Mouse (Mus musculus): ENCODE results near the gene Ptpra.
"Not testable (repeated sequence)": the region's sequence is repeated elsewhere in the genome, so short reads cannot be mapped to it uniquely, and the experiment has no call there.

Gene Ptpra

DNA sequence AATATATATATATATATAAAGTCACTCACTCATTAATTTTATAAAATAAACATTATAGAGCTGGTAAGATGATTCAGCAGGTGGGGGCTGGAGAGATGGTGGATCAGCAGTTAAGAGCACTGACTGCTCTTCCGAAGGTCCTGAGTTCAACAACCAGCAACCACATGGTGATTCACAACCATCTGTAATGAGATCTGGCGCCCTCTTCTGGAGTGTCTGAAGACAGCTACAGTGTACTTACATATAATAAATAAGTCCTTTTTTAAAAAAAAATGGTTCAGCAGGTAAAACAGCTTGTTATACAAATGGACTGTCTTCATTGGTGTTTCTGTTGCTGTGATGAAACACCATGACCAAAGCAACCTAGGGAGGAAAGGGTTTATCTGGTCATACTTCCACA is 107.9 kb downstream of the Ptpra start:
- no peak for DNase-seq (ENCODE audit: low spot score)

- DNase-seq (ENCODE audit: low spot score), result peak; percentile 93
Observed at GRCm38 (mm10) chr2:130563212-130564055, 113.4 kb downstream of the Ptpra start, which contains the start of gene Mrps26. Mrps26 (plus strand) TSS chr2:130563742.

DNA sequence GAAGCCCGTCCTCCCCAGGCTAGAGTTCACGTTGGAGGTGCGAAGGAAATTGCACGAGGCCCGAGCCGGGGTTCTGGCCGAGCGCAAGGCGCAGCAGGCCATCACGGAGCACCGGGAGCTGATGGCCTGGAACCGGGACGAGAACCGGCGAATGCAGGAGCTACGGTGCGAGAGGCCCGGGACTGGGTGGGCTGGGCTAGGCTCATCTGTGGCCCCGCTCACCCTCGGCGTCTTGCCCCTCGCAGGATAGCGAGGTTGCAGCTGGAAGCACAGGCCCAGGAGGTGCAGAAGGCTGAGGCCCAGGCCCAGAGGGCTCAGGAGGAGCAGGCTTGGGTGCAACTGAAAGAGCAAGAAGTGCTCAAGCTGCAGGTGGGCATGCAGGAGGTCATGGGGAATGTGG is 114.0 kb downstream of the Ptpra start:
- DNase-seq (ENCODE audit: low spot score), result no peak

GRCm38 (mm10) chr2:130564983-130565382 is 114.9 kb downstream of the Ptpra start:
- no peak for DNase-seq (ENCODE audit: low spot score)

DNA sequence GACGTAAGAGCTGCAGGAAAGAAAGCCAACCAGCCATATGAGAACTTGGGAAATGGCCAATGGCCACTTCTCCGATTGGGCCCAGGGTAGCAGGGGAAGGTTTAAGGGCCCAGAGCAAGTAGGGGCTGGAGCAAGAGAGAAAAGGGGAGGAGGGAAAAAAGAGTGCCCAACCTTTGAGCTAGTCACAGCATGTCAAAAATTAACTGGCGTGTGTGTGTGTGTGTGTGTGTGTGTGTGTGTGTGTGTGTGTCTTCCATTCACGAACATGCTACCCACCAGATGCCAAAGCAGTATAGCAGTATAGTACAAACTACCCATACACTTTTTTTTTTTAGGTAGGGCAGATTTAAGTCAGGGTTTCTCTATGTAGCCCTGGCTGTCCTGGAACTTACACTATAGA is 118.8 kb downstream of the Ptpra start:
- no peak for DNase-seq (ENCODE audit: low spot score)

- no peak for DNase-seq (ENCODE audit: low spot score)
Observed at GRCm38 (mm10) chr2:130569926-130570325, 119.8 kb downstream of the Ptpra start.

DNA sequence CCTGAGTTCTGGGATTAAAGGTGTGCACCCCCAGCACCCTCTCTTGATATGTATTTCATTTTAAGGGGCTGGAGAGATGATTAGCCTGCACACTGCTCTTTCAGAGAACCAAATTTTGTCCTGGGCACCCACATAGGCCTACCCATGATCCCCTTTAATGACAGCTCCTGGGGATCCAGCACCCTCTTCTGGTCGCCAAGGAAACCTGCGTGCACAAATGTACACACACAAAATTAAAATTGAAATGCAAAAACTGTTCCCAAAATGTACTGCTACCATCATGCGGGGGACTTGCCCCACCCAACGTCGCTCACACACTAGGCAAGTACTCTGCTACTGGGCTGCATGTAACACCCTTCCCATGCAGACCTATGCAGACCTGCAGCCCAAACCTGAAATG is 124.9 kb downstream of the Ptpra start:
- no peak for DNase-seq (ENCODE audit: low spot score)

DNA sequence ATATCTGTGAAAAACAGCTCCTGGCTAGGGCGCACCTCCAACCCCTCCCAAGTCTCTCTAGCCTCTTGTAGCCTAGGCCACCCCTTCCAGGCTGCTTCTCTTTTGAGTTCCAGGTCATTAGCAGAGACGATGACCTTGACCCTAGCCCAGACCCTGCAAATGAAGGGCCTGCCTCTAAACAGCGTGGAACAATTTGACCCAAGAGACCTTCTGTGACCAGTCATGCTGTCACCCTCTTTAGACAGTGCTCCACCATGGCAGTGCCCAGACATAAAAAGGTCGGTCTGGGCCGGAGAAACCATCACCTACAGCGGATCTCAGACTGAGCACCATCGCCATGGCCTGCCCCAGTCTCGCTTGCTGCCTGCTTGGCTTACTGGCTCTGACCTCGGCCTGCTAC is 125.8 kb downstream of the Ptpra start, which contains the start of gene Oxt:
Gene Oxt (plus strand): TSS at position 301 of the 400 bp plus-strand sequence.
- DNase-seq (ENCODE audit: low spot score), result no peak

DNA sequence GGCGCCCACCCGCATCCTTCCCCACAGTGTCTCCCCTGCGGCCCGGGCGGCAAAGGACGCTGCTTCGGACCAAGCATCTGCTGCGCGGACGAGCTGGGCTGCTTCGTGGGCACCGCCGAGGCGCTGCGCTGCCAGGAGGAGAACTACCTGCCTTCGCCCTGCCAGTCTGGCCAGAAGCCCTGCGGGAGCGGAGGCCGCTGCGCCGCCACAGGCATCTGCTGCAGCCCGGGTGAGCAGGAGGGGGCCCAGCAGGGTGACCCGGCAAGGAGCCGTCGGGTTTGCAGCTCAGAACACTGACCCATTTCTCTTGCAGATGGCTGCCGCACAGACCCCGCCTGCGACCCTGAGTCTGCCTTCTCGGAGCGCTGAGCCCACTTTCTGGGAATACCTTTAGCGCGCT is 126.5 kb downstream of the Ptpra start:
- not testable (repeated sequence) for DNase-seq (ENCODE audit: low spot score)

DNA sequence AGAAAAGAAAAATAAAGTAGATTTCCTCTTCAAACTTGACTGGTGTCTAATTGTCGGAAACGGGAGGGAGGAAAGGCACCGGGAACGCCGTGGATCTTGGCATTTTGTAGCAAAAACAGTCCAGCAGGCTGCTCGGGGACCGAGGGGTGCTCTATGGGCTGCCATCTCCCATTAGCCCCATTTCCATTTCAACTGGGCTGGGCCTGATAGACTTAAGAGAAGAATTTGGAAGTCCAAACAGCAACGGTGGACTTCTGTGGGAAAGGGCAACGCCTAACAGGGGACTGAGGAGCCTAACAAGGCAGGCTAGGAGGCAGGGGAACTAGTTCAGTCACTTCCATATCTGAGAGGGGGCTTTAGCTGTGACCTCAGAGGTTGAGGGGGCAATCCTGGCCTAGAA is 126.9 kb downstream of the Ptpra start:
- no peak for DNase-seq (ENCODE audit: low spot score)

DNA sequence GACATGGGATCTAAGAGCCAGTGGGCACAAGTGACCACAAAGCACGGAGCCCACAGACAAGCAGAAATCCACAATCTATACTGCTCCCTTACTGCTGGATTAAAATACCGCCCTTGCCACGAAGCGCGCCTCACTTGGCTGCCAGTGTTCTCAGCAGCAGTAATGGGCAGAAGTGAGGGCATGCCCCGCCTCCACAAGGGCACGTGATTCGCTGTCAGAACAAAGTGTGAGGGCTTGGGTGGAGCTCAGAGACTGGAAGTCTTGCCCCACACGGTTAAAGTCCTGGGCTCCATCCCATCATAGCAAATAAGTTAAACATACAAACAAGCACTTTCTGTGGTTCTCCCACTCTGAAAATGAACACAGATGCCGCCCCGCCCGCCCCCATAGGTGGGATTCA is 127.6 kb downstream of the Ptpra start:
- DNase-seq (ENCODE audit: low spot score), result no peak

GRCm38 (mm10) chr2:130578148-130578547 is 128.1 kb downstream of the Ptpra start:
- no peak for DNase-seq (ENCODE audit: low spot score)

- no peak for DNase-seq (ENCODE audit: low spot score)
Observed at GRCm38 (mm10) chr2:130579791-130580190, 129.7 kb downstream of the Ptpra start.

DNA sequence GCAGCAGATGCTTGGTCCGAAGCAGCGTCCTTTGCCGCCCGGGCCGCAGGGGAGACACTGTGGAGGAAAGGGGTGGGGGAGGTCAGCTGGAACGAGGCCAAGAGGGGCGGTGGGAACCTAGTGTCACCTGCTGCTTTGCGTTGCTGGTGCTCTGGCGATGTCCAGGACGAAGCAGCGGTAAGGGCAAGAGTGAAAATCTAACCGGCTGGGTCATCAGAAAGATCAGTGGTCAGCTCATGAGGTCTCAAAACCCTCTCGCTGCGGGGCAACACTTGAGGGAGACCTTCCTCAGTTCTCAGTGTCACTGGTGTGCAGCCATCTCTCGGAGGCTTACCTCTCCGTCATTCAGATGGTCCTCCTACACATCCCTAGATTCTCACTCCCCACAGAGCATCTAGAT is 131.1 kb downstream of the Ptpra start:
- DNase-seq (ENCODE audit: low spot score), result no peak

DNA sequence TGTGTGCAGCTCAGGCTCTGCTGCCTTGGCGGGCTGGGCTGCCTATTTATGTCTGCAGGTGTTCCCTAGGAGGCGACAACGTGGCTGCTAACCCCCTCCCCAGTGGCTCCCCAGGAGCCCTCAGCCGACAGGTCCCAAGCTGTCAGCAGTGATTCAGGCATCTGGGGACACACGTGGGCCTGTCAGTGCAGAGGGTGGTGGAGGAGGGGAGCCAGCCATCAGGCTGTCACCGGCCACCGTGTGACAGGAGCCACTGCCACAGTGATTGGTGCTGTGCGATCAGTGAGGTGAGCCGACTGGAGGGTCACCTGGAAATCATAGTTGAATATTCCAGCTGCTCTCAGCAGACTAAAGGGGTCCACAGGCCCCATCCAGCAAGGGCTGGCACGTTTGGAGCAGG is 132.5 kb downstream of the Ptpra start, which contains the start of gene Avp:
Gene Avp (minus strand): TSS at position 3 of the 400 bp plus-strand sequence.
- no peak for DNase-seq (ENCODE audit: low spot score)

- DNase-seq (ENCODE audit: low spot score), result no peak
Observed at GRCm38 (mm10) chr2:130583902-130584560, 134.0 kb downstream of the Ptpra start.

GRCm38 (mm10) chr2:130586016-130586415 is 135.9 kb downstream of the Ptpra start:
- DNase-seq (ENCODE audit: low spot score), result no peak

DNA sequence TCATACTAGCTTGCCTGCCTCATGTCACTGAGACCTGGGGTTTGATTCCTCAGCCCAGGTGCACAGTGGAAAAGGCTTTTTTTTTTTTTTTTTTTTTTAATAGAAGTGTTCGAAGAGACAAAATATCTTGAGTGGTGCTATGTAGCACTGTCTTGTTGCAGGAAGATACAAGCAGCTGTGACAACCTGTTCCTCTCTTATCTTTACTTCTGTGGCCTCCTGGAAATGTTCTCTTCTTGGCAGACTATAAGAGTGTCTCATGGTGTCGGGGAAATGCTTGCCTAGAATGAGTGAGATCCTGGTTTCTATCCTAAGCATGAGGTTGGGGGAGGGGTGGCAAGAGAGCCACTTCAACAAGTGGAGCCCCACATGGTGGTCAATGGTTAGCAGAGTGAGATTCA is 138.3 kb downstream of the Ptpra start:
- DNase-seq (ENCODE audit: low spot score), result no peak

DNA sequence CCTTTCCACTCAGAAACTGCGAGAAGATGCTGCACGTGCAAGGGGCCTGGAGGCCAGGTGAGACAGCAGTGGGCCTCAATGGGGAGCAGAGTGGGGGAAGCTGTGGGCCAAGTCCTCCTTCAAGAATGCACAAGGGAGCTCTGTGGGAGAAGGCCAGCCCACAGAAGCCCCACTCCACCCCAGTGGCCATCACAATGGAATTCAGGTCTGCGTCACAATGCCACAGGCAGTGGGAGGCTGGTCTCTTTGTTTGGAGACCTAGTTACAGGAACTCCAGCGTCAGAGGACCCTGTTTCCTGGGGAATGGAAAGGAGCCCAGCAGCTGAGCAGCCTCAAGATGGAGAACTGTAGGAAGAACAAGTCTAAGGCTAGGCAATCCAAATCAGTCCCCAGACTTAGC is 139.1 kb downstream of the Ptpra start:
- no peak for DNase-seq (ENCODE audit: low spot score)

DNA sequence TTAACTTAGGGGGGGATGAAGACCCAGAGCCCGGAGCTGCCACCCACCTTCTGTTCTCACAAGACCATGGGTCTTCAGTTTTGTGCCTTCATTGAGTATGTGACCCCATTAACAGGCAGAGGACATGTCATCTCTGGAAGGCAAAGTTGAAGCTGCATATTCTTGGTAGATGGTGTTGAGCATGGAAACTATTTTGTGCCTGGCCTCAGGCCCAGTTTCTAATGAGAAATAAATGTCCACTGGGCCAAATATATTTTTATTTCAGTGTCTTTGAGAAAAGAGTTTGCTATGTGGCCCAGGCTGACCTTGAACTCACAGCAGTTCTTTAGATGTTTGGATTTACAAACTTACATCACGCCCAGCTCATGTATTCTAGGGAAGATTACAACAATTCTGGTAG is 139.7 kb downstream of the Ptpra start:
- no peak for DNase-seq (ENCODE audit: low spot score)

- DNase-seq (ENCODE audit: low spot score), result no peak
Observed at GRCm38 (mm10) chr2:130591016-130591415, 140.9 kb downstream of the Ptpra start.

- DNase-seq (ENCODE audit: low spot score), result no peak
Observed at GRCm38 (mm10) chr2:130595596-130595995, 145.5 kb downstream of the Ptpra start.

- no peak for DNase-seq (ENCODE audit: low spot score)
Observed at GRCm38 (mm10) chr2:130597601-130598010, 147.5 kb downstream of the Ptpra start.
